Comparison of ENCODE assay signal across 8 mouse cellular contexts in genomic region chr4:72198877-72199411, GRCm38 (mm10). TPM values are rescaled to one million over a fixed set of nuclear protein-coding genes. Genes with fewer than 3 reads are reported as not detected.
DNase-seq lines count a peak whose midpoint lies in the region; ATAC-seq lines count a peak whose summit lies in the region.

No protein-coding gene starts in this region.

- peak overlapping the region; percentile 93 for H3K27ac ChIP-seq in forebrain, embryonic 13.5 days
- peak overlapping the region; percentile 84; the same call in 1 of the 2 replicates for H3K27ac ChIP-seq in liver, embryonic 16.5 days (ENCODE audit: low read length)
- H3K27ac ChIP-seq in neural tube, embryonic 13.5 days (replicated peaks): peak overlapping the region; percentile 96

- WGBS in forebrain, embryonic 13.5 days: under 1% methylated on average over 22 of the region's 22 CpGs
- WGBS in large intestine, adult 2 months: under 1% methylated on average over 22 of the region's 22 CpGs
- WGBS in liver, embryonic 16.5 days (ENCODE audit: insufficient replicate concordance): under 1% methylated on average over 22 of the region's 22 CpGs
- under 1% methylated on average over 22 of the region's 22 CpGs for WGBS in neural tube, embryonic 13.5 days

- intact Hi-C loops in heart, postnatal 10 days (cut with DNase I): loop anchor here (5.0 to 10.0 kb wide), 2 partner anchors 152 to 1594 kb away; no protein-coding TSS in a partner anchor

- H3K4me3 ChIP-seq in forebrain, embryonic 13.5 days: peak overlapping the region; percentile 81
- peak overlapping the region; percentile 78 for H3K4me3 ChIP-seq in liver, embryonic 16.5 days (ENCODE audit: low read depth, low read length)
- peak overlapping the region; percentile 91 for H3K4me3 ChIP-seq in neural tube, embryonic 13.5 days

- H3K9ac ChIP-seq in forebrain, embryonic 13.5 days: peak overlapping the region; percentile 93
- peak overlapping the region; percentile 76 for H3K9ac ChIP-seq in liver, embryonic 16.5 days (ENCODE audit: low read depth, low read length)
- peak overlapping the region; percentile 92 for H3K9ac ChIP-seq in neural tube, embryonic 13.5 days

- no peaks in the 10 kb centered on the region for H3K9me3 ChIP-seq in forebrain, embryonic 13.5 days (replicated peaks)
- no peaks in the 10 kb centered on the region for H3K9me3 ChIP-seq in liver, embryonic 16.5 days (replicated peaks; ENCODE audit: control insufficient read depth, low read length)
- no peaks in the 10 kb centered on the region for H3K9me3 ChIP-seq in neural tube, embryonic 13.5 days

- H3K4me1 ChIP-seq in forebrain, embryonic 13.5 days: peaks cover 57% of the 10 kb centered on the region
- peaks cover 15% of the 10 kb centered on the region for H3K4me1 ChIP-seq in liver, embryonic 16.5 days (ENCODE audit: control insufficient read depth, low read depth, low read length)
- peaks cover 60% of the 10 kb centered on the region for H3K4me1 ChIP-seq in neural tube, embryonic 13.5 days (replicated peaks)

- peaks cover 9% of the 10 kb centered on the region; the same call in 1 of the 2 replicates for H3K27me3 ChIP-seq in forebrain, embryonic 13.5 days
- peaks cover 6% of the 10 kb centered on the region; the same call in 1 of the 2 replicates for H3K27me3 ChIP-seq in liver, embryonic 16.5 days (ENCODE audit: control insufficient read depth, insufficient read depth, low read depth, low read length)
- peaks cover 17% of the 10 kb centered on the region for H3K27me3 ChIP-seq in neural tube, embryonic 13.5 days

- peak; percentile 30 for ATAC-seq in CD4-positive, CD25-positive, alpha-beta regulatory T cell, adult 4 months
- ATAC-seq in forebrain, embryonic 13.5 days: peak; percentile 25
- peak; percentile 40 for ATAC-seq in liver, embryonic 16.5 days (ENCODE audit: low read depth)
- ATAC-seq in neural tube, embryonic 13.5 days (ENCODE audit: low read depth): peak; percentile 28

- peaks cover 8% of the 10 kb centered on the region; the same call in 1 of the 2 replicates for H3K36me3 ChIP-seq in forebrain, embryonic 13.5 days (ENCODE audit: poor library complexity, severe bottlenecking)
- no peaks in the 10 kb centered on the region; the same call in 1 of the 2 replicates for H3K36me3 ChIP-seq in liver, embryonic 16.5 days (ENCODE audit: control insufficient read depth, insufficient read depth)
- no peaks in the 10 kb centered on the region for H3K36me3 ChIP-seq in neural tube, embryonic 13.5 days

- DNase-seq in c-Kit-positive CD71-negative TER-119-negative erythroid progenitor cells, embryonic 14.5 days (ENCODE audit: low read depth): peak; percentile 60
- peak; percentile 77 to 82 for DNase-seq in heart, postnatal 10 days
- DNase-seq in large intestine, adult 2 months (ENCODE audit: low read depth, low spot score): peak; percentile 65
- peak; percentile 84 for DNase-seq in telencephalon, adult 2 months (ENCODE audit: low read depth, low spot score)

- H3K4me2 ChIP-seq in forebrain, embryonic 13.5 days: peak overlapping the region; percentile 63
- peak overlapping the region; percentile 96 for H3K4me2 ChIP-seq in liver, embryonic 16.5 days (ENCODE audit: low read depth, low read length)
- H3K4me2 ChIP-seq in neural tube, embryonic 13.5 days: peak overlapping the region; percentile 84

RNA-seq across cellular contexts. Expression of gene Tle1, which starts 1.8 kb away (rescaled TPM):
- 1 to 10 TPM; 1.1 to 1.3 TPM for polyA plus RNA-seq in CD4-positive, CD25-positive, alpha-beta regulatory T cell, adult 4 months (2017; shearing (Covaris generic))
- 37.5 and 41.4 TPM in 2 replicates for polyA plus RNA-seq in forebrain, embryonic 13.5 days (2015; fragmentation: Nextera tagmentation; extraction: Ambion mirVana)
- total RNA-seq in heart, postnatal 10 days (2021): 10 to 100 TPM; 12.3 to 14.2 TPM
- 20.9 and 37.2 TPM in 2 replicates for polyA plus RNA-seq in large intestine, adult 2 months (2012; rRNA removed)
- 7.7 and 8.7 TPM in 2 replicates for polyA plus RNA-seq in liver, embryonic 16.5 days (2015; fragmentation: Nextera tagmentation; extraction: Ambion mirVana)
- 37.5 and 42.3 TPM in 2 replicates for polyA plus RNA-seq in neural tube, embryonic 13.5 days (2015; fragmentation: Nextera tagmentation; extraction: Ambion mirVana)

Comparison
In these comparisons a context has a peak if more than half of its experiments do, and no peak if none do; other contexts are left out.
1. Peak in every context shown above with its lines: DNase-seq, ATAC-seq, H3K4me3 ChIP-seq and H3K27ac ChIP-seq.